Mouse (Mus musculus) ES-CJ7 (cell line): ENCODE results near the gene Nnat.

ENCODE experiments used
- DNase-seq: peaks from one replicate; pipeline ENCODE4 v3.0.0; 2011; ENCODE audit warnings: low read depth, low spot score

The Nnat gene

DNA sequence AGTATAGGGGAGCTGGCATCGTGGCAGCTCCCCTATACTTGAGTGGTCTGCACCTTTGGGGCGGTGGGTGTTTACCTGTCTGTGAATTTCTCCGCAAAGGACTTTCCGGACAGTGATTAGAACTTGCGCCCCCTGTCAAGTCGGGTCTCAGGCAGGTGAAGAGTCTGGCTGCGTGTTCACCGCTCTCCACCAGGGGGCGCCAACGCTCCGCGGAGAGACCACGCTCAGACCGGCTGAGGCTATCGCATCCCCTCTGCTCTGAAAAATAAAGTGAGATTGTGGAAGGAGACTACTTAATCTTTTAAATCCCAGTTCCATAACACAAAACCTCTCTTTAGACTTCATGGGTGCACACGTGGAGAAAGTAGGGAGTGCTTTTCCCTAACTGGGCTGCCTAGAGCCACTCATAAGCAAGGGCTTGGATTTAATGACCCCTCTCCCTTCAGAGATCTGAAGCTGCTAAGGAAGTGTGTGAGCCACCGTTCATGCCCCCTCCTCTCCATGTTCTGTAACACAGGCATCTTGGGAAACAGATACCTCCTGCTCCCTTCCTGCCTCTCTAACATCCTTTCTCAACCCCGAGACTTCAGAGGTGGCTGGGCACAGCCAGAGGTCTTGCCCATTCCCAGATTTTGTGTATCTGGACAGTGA is 45.3 kb downstream of the Nnat start:
- DNase-seq, result peak; percentile 74

GRCm38 (mm10) chr2:157607542-157608236 is 47.8 kb downstream of the Nnat start:
- DNase-seq, result no peak

DNA sequence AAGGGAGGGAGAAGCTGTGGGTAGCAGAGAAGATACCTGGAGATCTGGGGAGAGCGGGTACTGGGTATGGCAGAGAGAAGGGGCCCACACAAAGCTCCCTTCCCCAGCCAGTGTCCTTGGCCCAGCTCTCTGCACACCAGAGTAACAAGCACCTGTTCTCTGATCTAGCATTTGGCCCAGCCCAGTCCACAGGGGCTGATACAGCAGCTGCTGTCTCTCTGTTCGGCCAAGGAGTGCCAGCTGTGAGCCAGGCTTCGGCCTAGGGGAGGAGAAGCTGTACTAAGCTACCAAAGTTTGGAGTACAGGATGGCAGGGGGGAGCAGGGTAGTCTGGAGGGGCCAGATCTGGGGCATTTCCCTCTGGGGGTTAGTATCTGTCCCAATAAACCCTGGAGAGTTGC is 51.9 kb downstream of the Nnat start:
- no peak for DNase-seq
